In the genomic region with DNA sequence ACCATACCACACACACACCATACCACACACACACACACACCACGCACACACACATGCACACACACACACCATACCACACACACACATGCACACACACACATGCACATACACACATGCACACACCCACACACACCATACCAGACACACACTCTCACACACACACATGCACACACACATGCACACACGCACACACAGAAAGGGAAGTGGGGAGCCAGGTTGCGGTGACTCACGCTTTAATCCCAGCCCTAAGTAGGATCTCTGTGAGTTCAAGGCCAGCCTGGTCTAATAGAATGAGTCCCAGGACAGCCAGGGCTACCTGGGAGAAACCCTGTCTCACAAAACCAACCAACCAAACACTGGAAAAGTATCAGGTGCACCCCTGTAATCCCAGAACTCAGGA, we compare ENCODE assay signal across 12 mouse cellular contexts.
"Had no signal": no experiment of that assay in that cellular context is flagged by ENCODE, and none has a peak within 500 bp of the region (broad histone marks: within the 10 kb centered on the region; RNA-seq: fewer than 3 reads in every experiment).

No protein-coding gene starts in this region.

- H3K27ac ChIP-seq: limb, embryonic 12.5 days; liver, embryonic 13.5 days; lung, embryonic 15.5 days; midbrain, embryonic 13.5 days had no signal

- H3K4me1 ChIP-seq: midbrain, embryonic 13.5 days had no signal

- H3K9ac ChIP-seq: kidney, embryonic 15.5 days; limb, embryonic 12.5 days; liver, embryonic 13.5 days; liver, postnatal 0 days; lung, embryonic 15.5 days; midbrain, embryonic 13.5 days had no signal

- H3K4me3 ChIP-seq: kidney, embryonic 15.5 days; limb, embryonic 12.5 days; liver, embryonic 13.5 days; lung, embryonic 15.5 days; midbrain, embryonic 13.5 days had no signal

- H3K9me3 ChIP-seq: kidney, embryonic 15.5 days; limb, embryonic 12.5 days; liver, embryonic 13.5 days; lung, embryonic 15.5 days had no signal

- H3K36me3 ChIP-seq: kidney, embryonic 15.5 days; limb, embryonic 12.5 days; liver, embryonic 13.5 days; lung, embryonic 15.5 days; midbrain, embryonic 13.5 days had no signal

- H3K27me3 ChIP-seq: kidney, embryonic 15.5 days; limb, embryonic 12.5 days; lung, embryonic 15.5 days; midbrain, embryonic 13.5 days had no signal

- DNase-seq: kidney, postnatal 14 days; liver; liver, embryonic 13.5 days; liver, postnatal 0 days; lung, postnatal 14 days; right cerebral cortex, adult 18-20 months; right cerebral cortex, postnatal 25 days; thymus, postnatal 4 days had no signal

- H3K4me2 ChIP-seq: kidney, embryonic 15.5 days; limb, embryonic 12.5 days; liver, embryonic 13.5 days; lung, embryonic 15.5 days; midbrain, embryonic 13.5 days had no signal

- ATAC-seq: liver, postnatal 0 days; midbrain, embryonic 13.5 days had no signal
